Mouse (Mus musculus) embryonic fibroblast, embryonic 13.5 days (primary cell): ENCODE results near the gene Snph.

ENCODE experiments used
- CTCF ChIP-seq: IDR thresholded peaks from 2 replicates; pipeline ENCODE4 v1.5.1; 2011; ENCODE audit warnings: mild to moderate bottlenecking, control low read depth, low read length, moderate library complexity, borderline replicate concordance; ENCODE audit not compliant: insufficient read depth
- POLR2A ChIP-seq: IDR thresholded peaks from 2 replicates; pipeline ENCODE4 v1.6.1; 2011; ENCODE audit warnings: low read depth, mild to moderate bottlenecking, control low read depth, low read length, moderate library complexity

- TF ChIP-seq CTCF (no peak), POLR2A (no peak)
These were observed 26.9 kb downstream of the Snph start for GRCm38 (mm10) chr2:151605437-151605987.
